Mouse (Mus musculus): ENCODE measurements around the gene Alk. TPM values are rescaled to one million over a fixed set of nuclear protein-coding genes. Genes with fewer than 3 reads are reported as not detected.

The Alk gene
- 0.09 TPM for polyA plus RNA-seq (2014; fragmentation: Illumina TruSeq; extraction: RNeasy Lipid Tissue Mini Kit (QIAGEN cat#74804); ENCODE audit: low read depth, low replicate concordance)

DNA sequence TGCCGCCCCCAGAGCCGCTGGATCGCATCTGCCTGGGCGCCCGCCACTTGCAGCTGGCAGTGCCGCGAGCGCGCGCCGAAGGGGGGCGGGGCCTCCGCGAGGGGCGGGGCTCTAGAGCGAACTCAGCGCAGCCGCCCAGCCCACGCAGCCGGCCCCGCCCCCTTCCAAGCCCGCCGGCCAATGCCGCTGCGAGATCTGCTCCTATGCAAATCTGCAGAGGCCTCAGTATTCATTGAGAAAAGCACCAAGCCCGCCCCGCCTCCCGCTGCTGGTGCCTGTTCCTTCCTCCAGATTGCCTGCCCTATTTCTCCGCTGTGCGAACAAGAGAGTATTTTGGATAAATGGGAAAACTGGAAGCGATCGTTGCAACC, at the start of gene Alk:
Gene Alk, minus strand, starts transcription at position 18 of the 371 bp plus-strand sequence.

Other genes starting within 250 kb of the Alk start
- 142 TPM for gene Ypel5, start 231.8 kb upstream of the Alk start, polyA plus RNA-seq (2014; fragmentation: Illumina TruSeq; extraction: RNeasy Lipid Tissue Mini Kit (QIAGEN cat#74804); ENCODE audit: low read depth, low replicate concordance)